Mouse (Mus musculus) liver, postnatal 0 days (tissue): ENCODE results near the gene Etv1.

Source experiments
- CTCF ChIP-seq: sonication (generic); IDR thresholded peaks from 2 replicates; pipeline ENCODE4 v1.5.1; 2016; ENCODE audit warnings: antibody characterized with exemption, low read depth
- EP300 ChIP-seq: IDR thresholded peaks from 2 replicates; pipeline ENCODE4 v1.6.1; 2016; ENCODE audit warnings: antibody characterized with exemption, low read depth, mild to moderate bottlenecking

DNA sequence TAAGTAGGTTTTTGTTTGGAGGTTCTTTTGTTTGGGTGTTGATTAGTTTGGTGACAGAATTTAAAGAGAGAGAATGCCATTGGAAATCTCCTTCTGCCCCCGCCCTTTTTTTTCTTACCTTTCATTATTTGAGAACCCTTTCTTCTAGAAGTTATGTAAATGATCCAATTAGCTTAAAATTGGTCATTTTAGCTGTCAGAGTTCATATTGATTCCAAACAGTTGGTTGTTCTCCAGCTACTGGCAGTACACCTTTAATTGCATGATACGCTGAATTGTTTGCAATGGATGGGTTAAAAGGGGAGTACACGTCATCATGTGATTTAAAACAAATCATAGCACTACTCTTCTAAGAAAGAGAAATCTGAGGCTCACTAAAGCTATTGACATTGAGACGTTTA lies 55.4 kb downstream of the Etv1 start:
- TF ChIP-seq CTCF (no peak), EP300 (no peak)
